Mouse (Mus musculus) urinary bladder, postnatal 25 days (tissue): ENCODE data around the gene Nr1h3.
"Not testable (repeated sequence)": the region's sequence is repeated elsewhere in the genome, so short reads cannot be mapped to it uniquely, and the experiment has no call there.

ENCODE experiments used
- DNase-seq: peaks from one replicate; pipeline ENCODE4 v3.0.0; 2022; ENCODE audit warnings: low spot score

Nr1h3 gene

DNA sequence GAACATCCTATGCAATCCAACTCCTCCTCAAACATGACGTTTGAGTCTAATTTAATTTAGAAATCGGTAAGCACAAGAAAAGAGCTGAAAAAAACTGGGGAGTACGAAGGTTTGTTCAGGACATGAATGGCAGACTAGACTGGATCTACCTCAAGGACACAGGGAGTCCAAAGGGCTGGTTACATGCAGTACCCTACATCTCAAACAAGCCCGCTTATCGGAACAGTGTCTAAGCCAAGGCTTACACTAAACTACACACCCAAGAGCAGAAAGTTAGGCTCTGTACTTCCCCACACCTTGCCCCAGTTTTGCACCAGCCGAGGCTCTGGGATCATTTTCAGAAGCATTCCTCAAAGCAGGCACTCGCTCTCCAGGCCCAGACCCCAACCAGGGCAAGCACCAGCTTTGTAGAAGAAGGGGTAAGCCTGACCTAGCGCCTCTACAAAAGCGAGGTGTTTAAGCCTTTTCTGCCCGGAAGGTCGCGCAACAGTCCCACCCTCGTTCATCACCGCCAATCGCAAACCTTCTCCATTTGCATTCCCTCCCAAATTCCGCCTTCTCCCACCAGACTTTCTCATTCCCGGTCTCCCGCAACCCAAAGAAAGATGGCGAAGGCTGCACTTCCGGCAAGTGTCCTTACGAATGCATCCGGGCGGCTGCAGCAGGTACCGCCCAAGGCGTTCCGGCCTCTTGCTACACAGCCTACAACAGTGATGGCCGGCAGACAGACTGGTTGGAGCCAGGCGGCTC is at the start of gene Nr1h3, which contains the start of gene Acp2:
Nr1h3 (minus strand) TSS at position 613 of the 750 bp plus-strand sequence.
Acp2 (plus strand) TSS at position 664 of the 750 bp plus-strand sequence.
- peak; percentile 92 for DNase-seq

DNA sequence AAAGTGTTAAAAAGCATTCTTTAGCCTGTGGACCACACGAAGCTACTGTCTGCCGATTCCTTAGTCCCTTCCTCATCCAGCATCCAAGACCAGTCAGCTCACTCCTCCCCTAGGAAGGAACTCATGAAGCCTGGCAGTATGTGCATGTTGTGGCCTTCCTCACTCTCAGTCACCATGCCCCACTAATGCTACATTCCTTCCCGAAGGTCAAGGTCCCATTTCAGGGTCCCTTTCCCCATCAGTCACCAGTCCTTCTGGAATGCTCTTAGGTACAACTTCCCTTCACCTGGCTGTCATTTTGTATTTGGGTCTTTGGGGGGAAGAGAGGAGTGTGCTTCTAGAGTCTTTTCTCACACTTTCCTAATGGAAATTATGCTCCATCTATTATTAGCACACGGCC is 49.4 kb upstream of the Nr1h3 start:
- DNase-seq: no peak

DNA sequence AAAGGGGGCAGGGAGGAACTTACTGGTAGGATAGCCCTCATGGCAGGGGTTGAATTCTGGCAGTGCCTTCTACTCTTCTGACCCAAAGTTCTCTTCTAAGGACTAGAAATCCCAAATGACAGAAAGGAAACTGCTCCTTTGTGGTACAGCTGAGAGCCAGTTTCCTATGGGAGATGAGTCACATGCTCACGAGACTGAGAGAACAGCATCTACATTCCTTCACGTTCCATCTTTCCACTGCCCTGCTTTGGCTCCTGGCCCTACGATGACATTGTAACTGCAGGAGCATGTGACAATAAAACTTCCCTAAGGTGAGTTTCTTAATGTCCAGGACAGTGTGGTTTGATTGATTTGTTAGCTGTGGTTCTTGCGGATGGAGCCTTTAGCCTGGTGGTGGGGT is 45.7 kb upstream of the Nr1h3 start:
- DNase-seq: no peak

DNA sequence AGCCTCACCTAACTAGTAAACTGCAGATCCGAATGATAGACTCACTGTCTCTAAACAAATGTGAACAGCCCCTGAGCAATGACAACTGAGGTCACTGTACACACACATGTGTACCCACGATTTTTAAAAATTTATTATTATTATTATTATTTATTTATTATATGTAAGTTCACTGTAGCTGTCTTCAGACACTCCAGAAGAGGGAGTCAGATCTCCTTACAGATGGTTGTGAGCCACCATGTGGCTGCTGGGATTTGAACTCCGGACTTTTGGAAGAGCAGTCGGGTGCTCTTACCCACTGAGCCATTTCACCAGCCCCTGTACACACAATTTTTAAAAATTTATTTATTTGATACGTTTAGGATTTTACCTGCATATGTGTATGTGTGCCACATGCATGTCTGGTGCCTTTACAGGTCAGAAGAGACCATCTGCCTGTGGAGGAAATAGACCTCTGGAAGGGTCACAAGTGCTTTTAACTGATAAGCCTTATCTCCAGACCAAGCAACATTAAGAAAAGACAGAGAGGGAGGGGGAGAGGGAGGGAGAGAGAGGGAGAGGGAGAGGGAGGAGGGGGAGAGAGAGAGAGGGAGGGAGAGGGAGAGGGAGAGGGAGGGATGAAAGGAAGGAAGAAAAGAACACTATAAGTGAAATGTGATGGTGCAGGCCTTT is 42.1 kb upstream of the Nr1h3 start:
- no peak for DNase-seq

GRCm38 (mm10) chr2:91243416-91243815 is 40.8 kb upstream of the Nr1h3 start:
- no peak for DNase-seq

- DNase-seq: no peak
Measured at GRCm38 (mm10) chr2:91242547-91242946, 39.9 kb upstream of the Nr1h3 start.

DNA sequence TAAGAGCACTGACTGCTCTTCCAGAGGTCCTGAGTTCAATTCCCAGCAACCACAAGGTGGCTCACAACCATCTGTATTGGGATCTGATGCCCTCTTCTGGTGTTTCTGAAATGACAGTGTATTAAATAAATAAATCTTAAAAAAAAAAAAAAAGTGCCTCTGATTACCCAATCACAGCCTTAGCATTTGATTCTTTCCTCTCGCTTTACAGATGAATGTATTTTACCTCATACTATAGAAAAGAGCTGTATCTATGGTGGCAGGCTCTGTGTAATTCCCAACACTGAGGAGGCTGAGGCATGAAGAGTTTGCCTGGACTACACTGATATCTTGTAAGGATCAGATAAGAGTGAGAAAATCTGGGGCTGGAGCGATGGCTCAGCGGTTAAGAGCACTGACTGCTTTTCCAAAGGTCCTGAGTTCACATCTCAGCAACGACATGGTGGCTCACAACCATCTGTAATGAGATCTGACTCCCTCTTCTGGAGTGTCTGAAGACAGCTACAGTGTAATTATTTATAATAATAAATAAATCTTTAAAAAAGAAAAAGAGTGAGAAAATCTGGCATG is 35.0 kb upstream of the Nr1h3 start:
- not testable (repeated sequence) for DNase-seq

- peak; percentile 91 for DNase-seq
Measured at GRCm38 (mm10) chr2:91236601-91237510, 34.2 kb upstream of the Nr1h3 start, which contains the start of gene Ddb2. Ddb2 (minus strand) TSS chr2:91236982.

GRCm38 (mm10) chr2:91229735-91230134 is 27.1 kb upstream of the Nr1h3 start:
- DNase-seq: no peak

- DNase-seq: no peak
Measured at GRCm38 (mm10) chr2:91223614-91224013, 21.0 kb upstream of the Nr1h3 start.

- DNase-seq: no peak
Measured at GRCm38 (mm10) chr2:91220501-91220900, 17.9 kb upstream of the Nr1h3 start.

GRCm38 (mm10) chr2:91217032-91217431 is 14.4 kb upstream of the Nr1h3 start:
- no peak for DNase-seq

- DNase-seq: no peak
Measured at GRCm38 (mm10) chr2:91213311-91213710, 10.7 kb upstream of the Nr1h3 start.

- no peak for DNase-seq
Measured at GRCm38 (mm10) chr2:91206254-91206775, 3.7 kb upstream of the Nr1h3 start.

GRCm38 (mm10) chr2:91202972-91203656 is 480 bp upstream of the Nr1h3 start:
- no peak for DNase-seq

DNA sequence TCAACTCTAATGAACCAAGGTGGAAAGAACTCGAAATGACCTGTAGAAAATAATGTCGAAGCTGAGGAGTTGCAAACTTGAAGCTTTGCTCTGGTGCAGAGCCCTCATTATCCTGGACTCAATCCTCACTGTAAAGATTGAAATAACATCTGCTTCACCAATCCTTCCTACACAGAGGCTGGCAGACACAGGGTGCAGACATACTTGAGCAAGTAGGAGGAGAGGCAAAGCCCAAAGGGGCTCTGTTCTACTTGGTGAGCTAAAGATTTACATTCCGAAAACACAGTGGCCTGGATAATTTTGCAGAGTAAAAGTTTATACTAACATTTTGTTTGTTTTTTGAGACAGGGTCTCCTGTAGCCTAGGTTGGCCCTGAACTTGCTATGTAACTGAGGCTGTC is 3.7 kb downstream of the Nr1h3 start:
- DNase-seq: no peak

GRCm38 (mm10) chr2:91196577-91197001 is 6.0 kb downstream of the Nr1h3 start:
- DNase-seq: no peak

- DNase-seq: peak; percentile 74
Measured at GRCm38 (mm10) chr2:91194624-91195332, 7.9 kb downstream of the Nr1h3 start.

GRCm38 (mm10) chr2:91190501-91190900 is 12.1 kb downstream of the Nr1h3 start:
- no peak for DNase-seq

DNA sequence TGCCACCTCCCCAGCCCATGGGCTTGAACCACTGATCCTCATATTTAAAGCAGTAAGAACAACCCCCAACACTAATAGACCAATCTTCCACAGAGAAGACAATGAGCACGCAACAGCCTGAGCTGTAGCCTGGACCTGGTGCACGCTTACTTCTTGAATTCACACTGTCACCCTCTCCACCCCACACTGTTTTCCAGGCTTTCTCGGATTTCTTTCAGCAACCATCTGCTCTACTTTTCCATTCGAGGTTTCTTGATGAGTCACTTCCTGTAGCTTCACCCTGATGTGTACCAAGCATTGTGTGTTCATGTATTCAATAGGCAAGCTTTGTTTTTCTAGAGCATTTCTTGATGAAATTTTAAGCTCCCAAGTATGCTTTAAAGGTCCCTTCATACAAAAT is 15.2 kb downstream of the Nr1h3 start:
- no peak for DNase-seq
